Mouse (Mus musculus) neural tube, embryonic 10.5 days (tissue): ENCODE measurements around the gene Hist1h2be.
"Not testable (repeated sequence)": the region's sequence is repeated elsewhere in the genome, so short reads cannot be mapped to it uniquely, and the experiment has no call there.

Experiments
- DNase-seq: peaks from one replicate; pipeline ENCODE4 v3.0.0-alpha.2; 2017; ENCODE audit warnings: low spot score; ENCODE audit errors: extremely low spot score

Gene Hist1h2be

GRCm38 (mm10) chr13:23551146-23551834 lies 69.6 kb downstream of the Hist1h2be start, which contains the start of gene Hist1h4f:
TSS of gene Hist1h4f (minus strand) at chr13:23551648.
- DNase-seq = peak; percentile 94

GRCm38 (mm10) chr13:23550761-23551145 lies 70.2 kb downstream of the Hist1h2be start:
- DNase-seq = no peak

- no peak for DNase-seq
Observed at GRCm38 (mm10) chr13:23546694-23547093, 74.2 kb downstream of the Hist1h2be start.

GRCm38 (mm10) chr13:23544787-23545120 lies 76.2 kb downstream of the Hist1h2be start:
- not testable (repeated sequence) for DNase-seq

GRCm38 (mm10) chr13:23543965-23544786 lies 76.7 kb downstream of the Hist1h2be start, which contains the start of gene Hist1h3f:
TSS of gene Hist1h3f (plus strand) at chr13:23544052.
- DNase-seq = no peak

- DNase-seq = peak; percentile 83
Observed at GRCm38 (mm10) chr13:23542999-23543607, 77.8 kb downstream of the Hist1h2be start, which contains the start of gene Hist1h2bh. TSS of gene Hist1h2bh (minus strand) at chr13:23543392.

- not testable (repeated sequence) for DNase-seq
Observed at GRCm38 (mm10) chr13:23542225-23542980, 78.5 kb downstream of the Hist1h2be start.

GRCm38 (mm10) chr13:23541497-23541896 lies 79.4 kb downstream of the Hist1h2be start:
- no peak for DNase-seq

- not testable (repeated sequence) for DNase-seq
Observed at GRCm38 (mm10) chr13:23539821-23540220, 81.1 kb downstream of the Hist1h2be start.

GRCm38 (mm10) chr13:23538249-23538648 lies 82.7 kb downstream of the Hist1h2be start:
- no peak for DNase-seq

GRCm38 (mm10) chr13:23537006-23537710 lies 83.8 kb downstream of the Hist1h2be start:
- no peak for DNase-seq

- DNase-seq = no peak
Observed at GRCm38 (mm10) chr13:23536076-23536822, 84.7 kb downstream of the Hist1h2be start.

GRCm38 (mm10) chr13:23535137-23536075 lies 85.5 kb downstream of the Hist1h2be start, which contains the start of gene Hist1h3g:
TSS of gene Hist1h3g (plus strand) at chr13:23535422.
- DNase-seq = peak; percentile 89

- no peak for DNase-seq
Observed at GRCm38 (mm10) chr13:23534368-23535131, 86.4 kb downstream of the Hist1h2be start.
